In the genomic region with DNA sequence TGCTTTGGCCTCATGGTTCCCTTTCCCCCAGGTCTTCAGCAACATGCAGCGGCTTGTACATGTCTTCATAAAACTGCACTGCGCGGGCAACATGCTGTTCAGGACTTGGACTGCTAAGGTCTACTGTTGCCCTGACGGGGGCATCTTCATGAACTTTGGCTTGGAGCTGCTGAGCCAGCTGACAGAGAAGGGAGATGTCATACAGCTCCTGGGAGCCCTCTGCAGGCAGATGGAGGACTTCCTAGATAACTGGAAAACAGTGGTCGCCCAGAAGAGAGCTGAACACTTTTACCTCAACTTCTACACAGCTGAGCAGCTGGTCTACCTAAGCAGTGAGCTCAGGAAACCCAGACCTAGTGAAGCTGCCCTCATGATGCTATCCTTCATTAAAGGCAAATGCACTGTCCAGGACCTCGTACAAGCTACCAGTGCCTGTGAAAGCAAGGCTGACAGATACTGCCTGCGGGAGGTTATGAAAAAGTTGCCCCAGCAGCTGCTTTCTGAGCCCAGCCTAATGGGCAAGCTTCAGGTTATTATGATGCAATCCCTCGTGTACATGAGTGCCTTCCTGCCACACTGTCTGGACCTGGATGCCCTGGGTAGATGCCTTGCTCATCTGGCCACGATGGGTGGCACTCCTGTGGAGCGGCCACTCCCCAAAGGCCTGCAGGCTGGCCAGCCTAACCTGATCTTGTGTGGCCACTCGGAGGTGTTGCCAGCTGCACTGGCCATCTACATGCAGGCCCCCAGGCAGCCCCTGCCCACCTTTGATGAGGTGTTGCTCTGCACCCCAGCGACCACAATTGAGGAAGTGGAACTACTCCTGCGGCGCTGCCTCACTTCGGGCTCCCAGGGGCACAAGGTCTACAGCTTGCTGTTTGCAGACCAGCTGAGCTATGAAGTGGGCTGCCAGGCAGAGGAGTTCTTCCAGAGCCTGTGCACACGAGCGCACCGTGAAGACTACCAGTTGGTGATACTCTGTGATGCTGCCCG, we compare ENCODE assay signal across 8 mouse cellular contexts. TPM values are rescaled to one million over a fixed set of nuclear protein-coding genes. Genes with fewer than 3 reads are reported as not detected.
DNase-seq lines count a peak whose midpoint lies in the region; ATAC-seq and TF ChIP-seq lines count a peak whose summit lies in the region.

No protein-coding gene starts in this region.

- ATAC-seq in heart, postnatal 0 days (ENCODE audit: insufficient read depth, low read depth), result no peak
- no peak for ATAC-seq in heart, embryonic 12.5 days (ENCODE audit: insufficient number of reproducible peaks, low FRiP score)

- H3K36me3 ChIP-seq in heart, postnatal 0 days (replicated peaks; ENCODE audit: control insufficient read depth, insufficient read depth, low read length), result peaks cover 100% of the 10 kb centered on the region
- H3K36me3 ChIP-seq in heart, embryonic 12.5 days, result peaks cover 92% of the 10 kb centered on the region

- DNase-seq in heart, postnatal 0 days (ENCODE audit: low spot score), result no peak
- peak; percentile 18 for DNase-seq in 3T3-L1 (ENCODE audit: low read depth, low spot score)
- DNase-seq in adipocyte (ENCODE audit: low spot score), result peak; percentile 4
- peak; percentile 13 to 15 for DNase-seq in layer of hippocampus, postnatal 14 days (ENCODE audit: low spot score in 2 of 2)
- peak; percentile 29 to 34 for DNase-seq in thymus, adult 18-20 months
- no peak for DNase-seq in adrenal gland, adult 18-20 months (ENCODE audit: low spot score in 2 of 2)
- no peak for DNase-seq in gastrocnemius, postnatal 36 days

- no peaks in the 10 kb centered on the region for H3K4me1 ChIP-seq in heart, postnatal 0 days (ENCODE audit: control insufficient read depth, insufficient read depth)
- no peaks in the 10 kb centered on the region for H3K4me1 ChIP-seq in heart, embryonic 12.5 days (replicated peaks)

- H3K4me2 ChIP-seq in heart, postnatal 0 days (ENCODE audit: low read depth, low read length), result no peak overlapping the region
- H3K4me2 ChIP-seq in heart, embryonic 12.5 days, result no peak overlapping the region

- WGBS in heart, postnatal 0 days, result 74% methylated on average over 19 of the region's 19 CpGs
- 74% methylated on average over 19 of the region's 19 CpGs for WGBS in heart, embryonic 12.5 days

- peak; percentile 27; the same call in 1 of the 2 replicates for TF ChIP-seq CTCF in heart, postnatal 0 days (IDR thresholded peaks at IDR 0.05; ENCODE audit: low read depth)

- H3K9ac ChIP-seq in heart, postnatal 0 days (replicated peaks; ENCODE audit: low read depth, low read length), result no peak overlapping the region
- no peak overlapping the region for H3K9ac ChIP-seq in heart, embryonic 12.5 days

- TF ChIP-seq EP300 in heart, postnatal 0 days (IDR thresholded peaks at IDR 0.05; ENCODE audit: low read depth), result no peak

- no peaks in the 10 kb centered on the region for H3K27me3 ChIP-seq in heart, postnatal 0 days (ENCODE audit: control insufficient read depth, insufficient read depth, low read length)
- H3K27me3 ChIP-seq in heart, embryonic 12.5 days (replicated peaks), result no peaks in the 10 kb centered on the region

- no peak overlapping the region for H3K27ac ChIP-seq in heart, postnatal 0 days (ENCODE audit: low read depth)
- H3K27ac ChIP-seq in heart, embryonic 12.5 days (ENCODE audit: poor library complexity, severe bottlenecking), result no peak overlapping the region

- intact Hi-C loops in gastrocnemius, postnatal 36 days (cut with DNase I), result no loop called here

- no peak overlapping the region for H3K4me3 ChIP-seq in heart, postnatal 0 days (ENCODE audit: low read depth, low read length)
- no peak overlapping the region for H3K4me3 ChIP-seq in heart, embryonic 12.5 days

- no peaks in the 10 kb centered on the region for H3K9me3 ChIP-seq in heart, postnatal 0 days (replicated peaks; ENCODE audit: control insufficient read depth, low read length)
- H3K9me3 ChIP-seq in heart, embryonic 12.5 days (replicated peaks), result no peaks in the 10 kb centered on the region; the same call in 1 of the 2 replicates

RNA-seq across cellular contexts. Expression of a gene that starts 43.3 kb away (rescaled TPM):
- 36.7 and 45.4 TPM in 2 replicates for total RNA-seq in heart, postnatal 0 days (2014; rRNA removed; ENCODE audit: low replicate concordance)
- 3.4 and 4.5 TPM in 2 replicates for polyA plus RNA-seq in heart, postnatal 0 days (2015; fragmentation: Nextera tagmentation; extraction: Ambion mirVana)
- 8.0 and 8.5 TPM in 2 replicates for polyA plus RNA-seq in heart, embryonic 12.5 days (2016; fragmentation: Nextera tagmentation; extraction: Ambion mirVana)
- 1 to 10 TPM; 3.4 to 3.5 TPM for total RNA-seq in layer of hippocampus, postnatal 14 days (2021)
- 10 to 100 TPM; 19.1 to 20.6 TPM for total RNA-seq in adrenal gland, adult 18-20 months (2021)
- total RNA-seq in gastrocnemius, postnatal 36 days (2021), result 1 to 10 TPM; 4.6 to 4.9 TPM

RNA-seq across cellular contexts. Expression of a gene that starts 55.0 kb away (rescaled TPM):
- 10.2 and 15.0 TPM in 2 replicates for total RNA-seq in heart, postnatal 0 days (2014; rRNA removed; ENCODE audit: low replicate concordance)
- 6.4 and 7.4 TPM in 2 replicates for polyA plus RNA-seq in heart, postnatal 0 days (2015; fragmentation: Nextera tagmentation; extraction: Ambion mirVana)
- 12.9 and 14.7 TPM in 2 replicates for polyA plus RNA-seq in heart, embryonic 12.5 days (2016; fragmentation: Nextera tagmentation; extraction: Ambion mirVana)
- total RNA-seq in layer of hippocampus, postnatal 14 days (2021), result 10 to 100 TPM; 26.3 to 27.7 TPM
- total RNA-seq in adrenal gland, adult 18-20 months (2021), result 10 to 100 TPM; 14.4 to 15.6 TPM
- 1 to 10 TPM; 3.8 to 3.9 TPM for total RNA-seq in gastrocnemius, postnatal 36 days (2021)

Comparison
In these comparisons a context has a peak if more than half of its experiments do, and no peak if none do; other contexts are left out.
1. DNase-seq: peak in 3T3-L1 (single experiment), adipocyte (single experiment), layer of hippocampus, postnatal 14 days (2 of 2) and thymus, adult 18-20 months (2 of 2); none in heart, postnatal 0 days (single experiment), adrenal gland, adult 18-20 months (0 of 2) and gastrocnemius, postnatal 36 days (0 of 2).